Mouse (Mus musculus) embryonic facial prominence, embryonic 11.5 days (tissue): ENCODE measurements at regions not wholly inside any gene's neighbourhood (a gene's known extent, or its start where the extent isn't known, plus 50 kb on each side); places are given as distances from the start of the nearest gene placed in this dataset.

Experiments
- ATAC-seq: fragments of 200-750 bp; cut with Nextera tagmentation; replicated peaks from 2 replicates; pipeline ENCODE4 v1.8.0; 2017; ENCODE audit warnings: low read depth; ENCODE audit not compliant: insufficient number of reproducible peaks, low FRiP score, low TSS enrichment
- DNase-seq: peaks from one replicate; pipeline ENCODE4 v3.0.0-alpha.2; 2015; ENCODE audit warnings: low spot score
- H3K27ac ChIP-seq: fragments of 300-500 bp; sonication (generic); replicated peaks from 2 replicates; pipeline ENCODE4 v1.5.1; 2014; ENCODE audit warnings: mild to moderate bottlenecking, low read depth, low read length, control low read depth
- H3K27me3 ChIP-seq: fragments of 300-500 bp; sonication (generic); 2 replicates; pipeline ENCODE4 v1.6.1; 2014; ENCODE audit warnings: mild to moderate bottlenecking, low read length, moderate library complexity, mixed read lengths; ENCODE audit not compliant: control insufficient read depth, insufficient read depth
- H3K36me3 ChIP-seq: fragments of 300-500 bp; sonication (generic); replicated peaks from 2 replicates; pipeline ENCODE4 v1.6.1; 2014; ENCODE audit warnings: low read depth, mild to moderate bottlenecking, low read length, moderate library complexity, mixed read lengths; ENCODE audit not compliant: control insufficient read depth, insufficient read depth
- H3K4me1 ChIP-seq: fragments of 300-500 bp; sonication (generic); 2 replicates; pipeline ENCODE4 v1.6.1; 2014; ENCODE audit warnings: low read length, mixed read lengths; ENCODE audit not compliant: control insufficient read depth, insufficient read depth
- H3K4me2 ChIP-seq: fragments of 300-500 bp; sonication (generic); 2 replicates; pipeline ENCODE4 v1.6.1; 2014; ENCODE audit warnings: low read depth, mild to moderate bottlenecking, control low read depth, low read length, moderate library complexity
- H3K4me3 ChIP-seq: fragments of 300-500 bp; sonication (generic); 2 replicates; pipeline ENCODE4 v1.5.1; 2014; ENCODE audit warnings: low read depth, low read length, control low read depth
- H3K9ac ChIP-seq: fragments of 300-500 bp; sonication (generic); replicated peaks from 2 replicates; pipeline ENCODE4 v1.6.1; 2014; ENCODE audit warnings: mild to moderate bottlenecking, control low read depth, low read length
- H3K9me3 ChIP-seq: fragments of 300-500 bp; sonication (generic); replicated peaks from 2 replicates; pipeline ENCODE4 v1.6.1; 2016; ENCODE audit warnings: mild to moderate bottlenecking, low read length, inconsistent platforms, mixed read lengths; ENCODE audit not compliant: control insufficient read depth
- WGBS: fragments of 180-500 bp; shearing (Covaris S2); extraction: QIAGEN DNeasy Blood & Tissue Kit; methylation state at CpG from one replicate; pipeline ENCODE4 v1.1.7; 2014; 5-methylcytosine and 5-hydroxymethylcytosine counted together

- no peak overlapping the region; the same call in 1 of the 2 replicates for H3K27ac ChIP-seq
- WGBS, result 45% methylated on average over 3 of the region's 3 CpGs
- no peak overlapping the region for H3K4me2 ChIP-seq
- no peaks in the 10 kb centered on the region for H3K9me3 ChIP-seq
- H3K36me3 ChIP-seq, result no peaks in the 10 kb centered on the region
- ATAC-seq (no peak), DNase-seq (peak; percentile 69)
- H3K4me3 ChIP-seq, result no peak overlapping the region
- H3K9ac ChIP-seq, result no peak overlapping the region
- no peaks in the 10 kb centered on the region for H3K27me3 ChIP-seq
- no peaks in the 10 kb centered on the region for H3K4me1 ChIP-seq
These were observed 199.6 kb downstream of the Dcdc2c start for GRCm38 (mm10) chr12:28352571-28352970.

- Histone ChIP-seq H3K27ac (no peak overlapping the region), H3K4me3 (no peak overlapping the region), H3K9me3 (no peaks in the 10 kb centered on the region), H3K4me2 (no peak overlapping the region), H3K4me1 (no peaks in the 10 kb centered on the region), H3K27me3 (no peaks in the 10 kb centered on the region), H3K36me3 (no peaks in the 10 kb centered on the region), H3K9ac (no peak overlapping the region)
- 78% methylated on average over 2 of the region's 2 CpGs for WGBS
- ATAC-seq (no peak), DNase-seq (no peak)
These were observed 209.5 kb downstream of the Dcdc2c start for GRCm38 (mm10) chr12:28342735-28343134.

- 12% methylated on average over 5 of the region's 5 CpGs for WGBS
- Histone ChIP-seq H3K27me3 (no peaks in the 10 kb centered on the region), H3K27ac (no peak overlapping the region; the same call in 1 of the 2 replicates), H3K9me3 (no peaks in the 10 kb centered on the region), H3K4me1 (no peaks in the 10 kb centered on the region), H3K9ac (no peak overlapping the region), H3K4me2 (no peak overlapping the region), H3K4me3 (no peak overlapping the region), H3K36me3 (no peaks in the 10 kb centered on the region)
- ATAC-seq (no peak), DNase-seq (peak; percentile 47)
These were observed 219.6 kb downstream of the Dcdc2c start for GRCm38 (mm10) chr12:28332591-28332990.

GRCm38 (mm10) chr12:28331843-28332242 lies 220.4 kb downstream of the Dcdc2c start:
- H3K4me2 ChIP-seq, result no peak overlapping the region
- H3K36me3 ChIP-seq, result no peaks in the 10 kb centered on the region
- ATAC-seq, result no peak
- no peak overlapping the region for H3K4me3 ChIP-seq
- no peak overlapping the region; the same call in 1 of the 2 replicates for H3K27ac ChIP-seq
- H3K9ac ChIP-seq, result no peak overlapping the region
- no peaks in the 10 kb centered on the region for H3K27me3 ChIP-seq
- no peaks in the 10 kb centered on the region for H3K4me1 ChIP-seq
- WGBS, result 82% methylated on average over 2 of the region's 2 CpGs
- no peak for DNase-seq
- H3K9me3 ChIP-seq, result no peaks in the 10 kb centered on the region

GRCm38 (mm10) chr12:28323659-28324058 lies 228.5 kb downstream of the Dcdc2c start:
- Histone ChIP-seq H3K9ac (no peak overlapping the region), H3K27ac (no peak overlapping the region), H3K27me3 (no peaks in the 10 kb centered on the region), H3K4me2 (no peak overlapping the region), H3K9me3 (no peaks in the 10 kb centered on the region), H3K4me1 (no peaks in the 10 kb centered on the region), H3K36me3 (no peaks in the 10 kb centered on the region), H3K4me3 (no peak overlapping the region)
- ATAC-seq (no peak), DNase-seq (peak; percentile 43)
- 30% methylated on average over 2 of the region's 2 CpGs for WGBS

GRCm38 (mm10) chr12:28309226-28309625 lies 243.0 kb downstream of the Dcdc2c start:
- no peaks in the 10 kb centered on the region for H3K9me3 ChIP-seq
- H3K4me2 ChIP-seq, result no peak overlapping the region
- no peak overlapping the region for H3K9ac ChIP-seq
- no peak overlapping the region for H3K27ac ChIP-seq
- no peaks in the 10 kb centered on the region for H3K4me1 ChIP-seq
- 76% methylated on average over 5 of the region's 5 CpGs for WGBS
- H3K4me3 ChIP-seq, result no peak overlapping the region
- no peak for DNase-seq
- no peaks in the 10 kb centered on the region for H3K27me3 ChIP-seq
- no peaks in the 10 kb centered on the region for H3K36me3 ChIP-seq
- ATAC-seq, result no peak

- peak; percentile 48; the same call in 1 of the 2 replicates for ATAC-seq
- Histone ChIP-seq H3K4me2 (no peak overlapping the region), H3K9me3 (no peaks in the 10 kb centered on the region), H3K9ac (no peak overlapping the region), H3K36me3 (no peaks in the 10 kb centered on the region), H3K4me1 (no peaks in the 10 kb centered on the region), H3K27ac (no peak overlapping the region), H3K27me3 (no peaks in the 10 kb centered on the region), H3K4me3 (no peak overlapping the region)
- 38% methylated on average over 2 of the region's 2 CpGs for WGBS
- DNase-seq, result peak; percentile 22
These were observed 250.1 kb downstream of the Dcdc2c start for GRCm38 (mm10) chr12:28302038-28302581.

GRCm38 (mm10) chr12:28288376-28288896 lies 263.8 kb downstream of the Dcdc2c start:
- WGBS, result 81% methylated on average over 5 of the region's 5 CpGs
- Histone ChIP-seq H3K9ac (no peak overlapping the region), H3K27me3 (no peaks in the 10 kb centered on the region), H3K36me3 (no peaks in the 10 kb centered on the region), H3K4me3 (no peak overlapping the region), H3K4me1 (no peaks in the 10 kb centered on the region), H3K27ac (no peak overlapping the region), H3K4me2 (no peak overlapping the region), H3K9me3 (no peaks in the 10 kb centered on the region)
- ATAC-seq, result no peak
- DNase-seq, result no peak
